ENCODE assay signal across 8 mouse cellular contexts in genomic region chr1:69688118-69688517, GRCm38 (mm10). TPM values are rescaled to one million over a fixed set of nuclear protein-coding genes. Genes with fewer than 3 reads are reported as not detected.
DNase-seq lines count a peak whose midpoint lies in the region; ATAC-seq lines count a peak whose summit lies in the region.

No protein-coding gene starts in this region.

- no peak for ATAC-seq in lung, embryonic 15.5 days (ENCODE audit: borderline replicate concordance, extremely low read depth, low FRiP score, low TSS enrichment)

- peak overlapping the region; percentile 63 for H3K9ac ChIP-seq in lung, embryonic 15.5 days

- no peaks in the 10 kb centered on the region for H3K9me3 ChIP-seq in lung, embryonic 15.5 days
- no peaks in the 10 kb centered on the region for H3K9me3 ChIP-seq in forebrain, embryonic 10.5 days

- no peaks in the 10 kb centered on the region for H3K4me1 ChIP-seq in lung, embryonic 15.5 days
- peaks cover 35% of the 10 kb centered on the region for H3K4me1 ChIP-seq in forebrain, embryonic 10.5 days

- DNase-seq in lung, postnatal 25 days (ENCODE audit: low spot score), result no peak
- DNase-seq in forebrain, embryonic 10.5 days (ENCODE audit: extremely low spot score, low spot score), result no peak
- peak; percentile 13 for DNase-seq in large intestine, adult 2 months (ENCODE audit: low read depth, low spot score)
- DNase-seq in retina, postnatal 1 day, result peak; percentile 12
- no peak for DNase-seq in cerebellum, adult 18-20 months
- no peak for DNase-seq in thymus, postnatal 14 days
- no peak for DNase-seq in c-Kit-positive CD71-positive TER-119-positive erythroid progenitor cells, embryonic 14.5 days (ENCODE audit: low spot score)

- H3K4me3 ChIP-seq in lung, embryonic 15.5 days, result peak overlapping the region; percentile 74
- peak overlapping the region; percentile 81 for H3K4me3 ChIP-seq in forebrain, embryonic 10.5 days

- no peak overlapping the region for H3K27ac ChIP-seq in lung, embryonic 15.5 days
- H3K27ac ChIP-seq in forebrain, embryonic 10.5 days, result peak overlapping the region; percentile 95

- 3% methylated on average over 4 of the region's 4 CpGs for WGBS in lung, embryonic 15.5 days
- 16% methylated on average over 4 of the region's 4 CpGs for WGBS in forebrain, embryonic 10.5 days
- WGBS in large intestine, adult 2 months, result 6% methylated on average over 4 of the region's 4 CpGs

- no peaks in the 10 kb centered on the region for H3K36me3 ChIP-seq in lung, embryonic 15.5 days
- H3K36me3 ChIP-seq in forebrain, embryonic 10.5 days (replicated peaks), result no peaks in the 10 kb centered on the region

- H3K27me3 ChIP-seq in lung, embryonic 15.5 days, result no peaks in the 10 kb centered on the region
- H3K27me3 ChIP-seq in forebrain, embryonic 10.5 days (ENCODE audit: poor library complexity, severe bottlenecking), result no peaks in the 10 kb centered on the region

- peak overlapping the region; percentile 78 for H3K4me2 ChIP-seq in lung, embryonic 15.5 days

RNA-seq across cellular contexts. Expression of gene Ikzf2, which starts 1.1 kb away (rescaled TPM):
- 2.6 and 3.8 TPM in 2 replicates for polyA plus RNA-seq in lung, embryonic 15.5 days (2015; fragmentation: Nextera tagmentation; extraction: Ambion mirVana)
- 5.4 and 6.4 TPM in 2 replicates for polyA plus RNA-seq in forebrain, embryonic 10.5 days (2016; fragmentation: Nextera tagmentation; extraction: Ambion mirVana)
- polyA plus RNA-seq in large intestine, adult 2 months (2012; rRNA removed), result 0.36 and 0.73 TPM in 2 replicates

Comparison
In these comparisons a context has a peak if more than half of its experiments do, and no peak if none do; other contexts are left out.
1. DNase-seq: peak in large intestine, adult 2 months (single experiment) and retina, postnatal 1 day (single experiment); none in lung, postnatal 25 days (single experiment), forebrain, embryonic 10.5 days (single experiment), cerebellum, adult 18-20 months (0 of 2), thymus, postnatal 14 days (single experiment) and c-Kit-positive CD71-positive TER-119-positive erythroid progenitor cells, embryonic 14.5 days (single experiment).